Mouse (Mus musculus) liver, postnatal 0 days (tissue): Measurements from ENCODE around the gene Prpsap2.

Experiments used
- CTCF ChIP-seq: sonication (generic); IDR thresholded peaks from 2 replicates; pipeline ENCODE4 v1.5.1; 2016; ENCODE audit warnings: antibody characterized with exemption, low read depth
- EP300 ChIP-seq: IDR thresholded peaks from 2 replicates; pipeline ENCODE4 v1.6.1; 2016; ENCODE audit warnings: antibody characterized with exemption, low read depth, mild to moderate bottlenecking

DNA sequence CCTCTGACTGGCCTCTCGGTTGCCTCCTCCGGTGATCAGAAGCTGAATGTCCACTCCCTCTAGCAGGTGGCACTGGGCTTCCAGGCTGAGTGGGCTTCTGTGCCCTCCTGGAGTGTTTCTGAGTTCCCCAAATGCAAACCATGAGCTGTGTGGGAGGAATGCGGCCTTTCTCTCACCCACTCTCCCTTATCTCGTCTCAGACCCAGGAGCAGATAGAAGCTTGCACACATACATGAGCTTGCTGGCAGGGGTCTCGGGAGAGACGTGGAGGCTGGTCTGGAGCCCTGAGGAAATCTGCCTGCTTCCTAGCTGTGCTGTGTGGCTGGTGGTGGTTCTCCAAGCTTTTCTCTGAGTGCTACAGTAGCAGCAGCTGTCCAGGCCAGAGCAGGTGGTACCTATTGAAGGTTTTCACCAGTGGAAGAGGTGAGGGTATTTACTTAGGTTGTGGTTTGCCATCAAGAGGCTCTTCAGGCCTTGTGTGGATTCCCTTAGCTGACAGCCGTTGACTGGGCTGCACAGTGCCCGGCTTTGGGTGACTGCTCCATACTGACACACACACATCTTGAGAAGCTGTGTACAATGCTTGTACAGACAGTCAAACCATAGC is 76.7 kb downstream of the Prpsap2 start:
- no peak for TF ChIP-seq CTCF
- no peak for TF ChIP-seq EP300
